Mouse (Mus musculus) spleen, postnatal 10 days (tissue): ENCODE data around the gene Olfr554.
"Not testable (repeated sequence)": the region's sequence is repeated elsewhere in the genome, so short reads cannot be mapped to it uniquely, and the experiment has no call there.

Source experiments
- DNase-seq, 2 experiments: peaks; one replicate each; pipeline ENCODE4 v3.0.0; 2021 to 2022; ENCODE audit warnings: low spot score in 2 of 2

The Olfr554 gene

GRCm38 (mm10) chr7:102638132-102638531 is at the start of gene Olfr554:
TSS of gene Olfr554 (plus strand) at chr7:102638432.
- no peak for DNase-seq

- DNase-seq: no peak
Observed at GRCm38 (mm10) chr7:102591786-102592185, 46.4 kb upstream of the Olfr554 start, which contains the start of gene Olfr551. TSS of gene Olfr551 (minus strand) at chr7:102591886.

- DNase-seq: no peak
Observed at GRCm38 (mm10) chr7:102597378-102598031, 40.7 kb upstream of the Olfr554 start, which contains the start of gene Olfr552. TSS of gene Olfr552 (plus strand) at chr7:102597770.

- no peak for DNase-seq
Observed at GRCm38 (mm10) chr7:102618118-102618517, 20.1 kb upstream of the Olfr554 start, which contains the start of gene Olfr553. TSS of gene Olfr553 (minus strand) at chr7:102618218.

- no peak for DNase-seq
Observed at GRCm38 (mm10) chr7:102619608-102620007, 18.6 kb upstream of the Olfr554 start.

GRCm38 (mm10) chr7:102620368-102620767 is 17.9 kb upstream of the Olfr554 start:
- DNase-seq: not testable (repeated sequence)

GRCm38 (mm10) chr7:102636665-102637064 is 1.6 kb upstream of the Olfr554 start:
- peak; percentile 16 to 59 for DNase-seq

- DNase-seq: not testable (repeated sequence)
Observed at GRCm38 (mm10) chr7:102644945-102645344, 6.7 kb downstream of the Olfr554 start.

- no peak for DNase-seq
Observed at GRCm38 (mm10) chr7:102658523-102658922, 20.3 kb downstream of the Olfr554 start, which contains the start of gene Olfr555. TSS of gene Olfr555 (plus strand) at chr7:102658823.

GRCm38 (mm10) chr7:102664599-102664998 is 26.4 kb downstream of the Olfr554 start, which contains the start of gene Olfr556:
TSS of gene Olfr556 (plus strand) at chr7:102664899.
- no peak for DNase-seq

- DNase-seq: no peak
Observed at GRCm38 (mm10) chr7:102665378-102665777, 27.1 kb downstream of the Olfr554 start.

GRCm38 (mm10) chr7:102676225-102676624 is 38.0 kb downstream of the Olfr554 start:
- no peak for DNase-seq

- DNase-seq: no peak
Observed at GRCm38 (mm10) chr7:102681916-102682315, 43.7 kb downstream of the Olfr554 start.

GRCm38 (mm10) chr7:102686944-102687501 is 48.8 kb downstream of the Olfr554 start, which contains the start of gene Trim68:
TSS of gene Trim68 (minus strand) at chr7:102687327.
- peak; percentile 57 to 87 for DNase-seq
